Mouse (Mus musculus) MEL (cell line): ENCODE data around the gene Spcs3. TPM values are rescaled to one million over a fixed set of nuclear protein-coding genes. Genes with fewer than 3 reads are reported as not detected.

Source experiments
- DNase-seq: peaks from one replicate; pipeline ENCODE4 v3.0.0; 2011; ENCODE audit warnings: low read depth, low spot score
- H3K27ac ChIP-seq: 2 replicates; pipeline ENCODE4 v1.5.1; 2012; ENCODE audit warnings: low read depth, mild to moderate bottlenecking, control low read depth, low read length, moderate library complexity; ENCODE audit not compliant: control insufficient read depth
- H3K27me3 ChIP-seq, 2 experiments: fragments of 150-350 bp in 1 of 2; sonication (generic) in 1 of 2; 2 replicates each; pipeline ENCODE4 v1.6.1; 2012; ENCODE audit warnings: low read length in 2 of 2, mild to moderate bottlenecking in 2 of 2, improper control_type of control experiment in 1 of 2, moderate library complexity in 1 of 2; ENCODE audit not compliant: insufficient read depth in 2 of 2, control insufficient read depth in 1 of 2
- H3K36me3 ChIP-seq, 2 experiments: 2 replicates each; pipeline ENCODE4 v1.6.1; 2012 to 2014; ENCODE audit warnings: low read length in 2 of 2, improper control_type of control experiment in 1 of 2, inconsistent platforms in 1 of 2, mild to moderate bottlenecking in 1 of 2; ENCODE audit not compliant: insufficient read depth in 2 of 2, control insufficient read depth in 1 of 2
- H3K4me1 ChIP-seq, 2 experiments: fragments of 150-350 bp in 1 of 2; sonication (generic) in 1 of 2; 2 replicates each; pipeline ENCODE4 v1.6.1; 2012; ENCODE audit warnings: low read length in 2 of 2, improper control_type of control experiment in 1 of 2, mild to moderate bottlenecking in 1 of 2; ENCODE audit not compliant: insufficient read depth in 2 of 2, control insufficient read depth in 1 of 2
- H3K4me3 ChIP-seq, 2 experiments: fragments of 150-350 bp in 1 of 2; sonication (generic) in 1 of 2; 2 replicates each; pipeline ENCODE4 v1.5.1; 2012; ENCODE audit warnings: low read depth in 2 of 2, low read length in 2 of 2, mild to moderate bottlenecking in 2 of 2, moderate library complexity in 2 of 2, control low read depth in 1 of 2, improper control_type of control experiment in 1 of 2; ENCODE audit not compliant: control insufficient read depth in 1 of 2, insufficient read depth in 1 of 2
- H3K79me2 ChIP-seq: 2 replicates; pipeline ENCODE4 v1.6.1; 2012; ENCODE audit warnings: mild to moderate bottlenecking, low read length, moderate library complexity; ENCODE audit not compliant: control insufficient read depth, poor library complexity, insufficient read depth
- H3K9ac ChIP-seq: 2 replicates; pipeline ENCODE4 v1.6.1; 2012; ENCODE audit warnings: low read depth, mild to moderate bottlenecking, control low read depth, low read length, moderate library complexity; ENCODE audit not compliant: control insufficient read depth, poor library complexity, severe bottlenecking
- H3K9me3 ChIP-seq: fragments of 150-350 bp; sonication (generic); replicated peaks from 2 replicates; pipeline ENCODE4 v1.6.1; 2012; ENCODE audit warnings: mild to moderate bottlenecking, low read length, improper control_type of control experiment, moderate library complexity; ENCODE audit not compliant: insufficient read depth
- BHLHE40 ChIP-seq: IDR thresholded peaks from 2 replicates; pipeline ENCODE4 v1.6.1; 2012; ENCODE audit warnings: low read depth, mild to moderate bottlenecking, inconsistent platforms, low read length, improper control_type of control experiment, borderline replicate concordance
- CHD2 ChIP-seq: IDR thresholded peaks from 2 replicates; pipeline ENCODE4 v1.6.1; 2011; ENCODE audit warnings: low read length, improper control_type of control experiment
- CTCF ChIP-seq, 3 experiments: IDR thresholded peaks in 2 of 3; conservative IDR thresholded peaks in 1 of 3; 2 replicates each; pipeline ENCODE4 v1.5.1; 2011 to 2012; ENCODE audit warnings: low read length in 3 of 3, low read depth in 2 of 3, mild to moderate bottlenecking in 2 of 3, improper control_type of control experiment in 1 of 3, inconsistent platforms in 1 of 3, mixed read lengths in 1 of 3, moderate library complexity in 1 of 3; ENCODE audit not compliant: control insufficient read depth in 1 of 3, insufficient read depth in 1 of 3, poor library complexity in 1 of 3, severe bottlenecking in 1 of 3
- E2F4 ChIP-seq: IDR thresholded peaks from 2 replicates; pipeline ENCODE4 v1.6.1; 2011; ENCODE audit warnings: low read depth, low read length, improper control_type of control experiment, borderline replicate concordance
- ELF1 ChIP-seq: IDR thresholded peaks from 2 replicates; pipeline ENCODE4 v1.6.1; 2014; ENCODE audit warnings: low read depth, mild to moderate bottlenecking, inconsistent platforms, low read length, improper control_type of control experiment, moderate library complexity
- EP300 ChIP-seq, 2 experiments: IDR thresholded peaks; 2 replicates each; pipeline ENCODE4 v1.6.1; 2011; ENCODE audit warnings: improper control_type of control experiment in 2 of 2, low read length in 2 of 2, low read depth in 1 of 2, mild to moderate bottlenecking in 1 of 2
- ETS1 ChIP-seq: IDR thresholded peaks from 2 replicates; pipeline ENCODE4 v1.6.1; 2012; ENCODE audit warnings: low read depth, mild to moderate bottlenecking, inconsistent platforms, low read length, improper control_type of control experiment, moderate library complexity
- GABPA ChIP-seq: IDR thresholded peaks from 2 replicates; pipeline ENCODE4 v1.6.1; 2012; ENCODE audit warnings: low read depth, mild to moderate bottlenecking, inconsistent platforms, low read length, improper control_type of control experiment, moderate library complexity
- GATA1 ChIP-seq: IDR thresholded peaks from 2 replicates; pipeline ENCODE4 v1.6.1; 2011; ENCODE audit warnings: low read depth, low read length, improper control_type of control experiment
- HCFC1 ChIP-seq: IDR thresholded peaks from 2 replicates; pipeline ENCODE4 v1.6.1; 2012; ENCODE audit warnings: low read depth, mild to moderate bottlenecking, inconsistent platforms, low read length, improper control_type of control experiment, moderate library complexity
- JUND ChIP-seq: IDR thresholded peaks from 2 replicates; pipeline ENCODE4 v1.6.1; 2011; ENCODE audit warnings: low read depth, mild to moderate bottlenecking, improper control_type of control experiment, low read length
- MAX ChIP-seq: IDR thresholded peaks from 2 replicates; pipeline ENCODE4 v1.6.1; 2011; ENCODE audit warnings: low read length, improper control_type of control experiment
- MEF2A ChIP-seq: IDR thresholded peaks from 2 replicates; pipeline ENCODE4 v1.6.1; 2014; ENCODE audit warnings: low read depth, mild to moderate bottlenecking, inconsistent platforms, low read length, improper control_type of control experiment; ENCODE audit not compliant: poor library complexity, insufficient replicate concordance, severe bottlenecking; ENCODE audit errors: extremely low read depth
- MXI1 ChIP-seq: IDR thresholded peaks from 2 replicates; pipeline ENCODE4 v1.6.1; 2011; ENCODE audit warnings: mild to moderate bottlenecking, low read depth, low read length, improper control_type of control experiment
- MYB ChIP-seq: IDR thresholded peaks from 2 replicates; pipeline ENCODE4 v1.6.1; 2011; ENCODE audit warnings: mild to moderate bottlenecking, low read depth, low read length, improper control_type of control experiment
- NELFE ChIP-seq: IDR thresholded peaks from 2 replicates; pipeline ENCODE4 v1.6.1; 2011; ENCODE audit warnings: low read depth, low read length, improper control_type of control experiment
- NRF1 ChIP-seq: IDR thresholded peaks from 2 replicates; pipeline ENCODE4 v1.6.1; 2014; ENCODE audit warnings: low read depth, mild to moderate bottlenecking, inconsistent platforms, low read length, improper control_type of control experiment, moderate library complexity; ENCODE audit not compliant: poor library complexity, insufficient read depth, severe bottlenecking
- POLR2A ChIP-seq, 2 experiments: IDR thresholded peaks; 2 replicates each; pipeline ENCODE4 v1.6.1; 2011 to 2012; ENCODE audit warnings: low read length in 2 of 2, mild to moderate bottlenecking in 2 of 2, control low read depth in 1 of 2, improper control_type of control experiment in 1 of 2, low read depth in 1 of 2, moderate library complexity in 1 of 2; ENCODE audit not compliant: control insufficient read depth in 1 of 2, insufficient read depth in 1 of 2, poor library complexity in 1 of 2
- RAD21 ChIP-seq: IDR thresholded peaks from 2 replicates; pipeline ENCODE4 v1.6.1; 2011; ENCODE audit warnings: mild to moderate bottlenecking, low read depth, low read length, improper control_type of control experiment
- RCOR1 ChIP-seq: IDR thresholded peaks from 2 replicates; pipeline ENCODE4 v1.6.1; 2012; ENCODE audit warnings: low read depth, mild to moderate bottlenecking, inconsistent platforms, low read length, improper control_type of control experiment
- SIN3A ChIP-seq: IDR thresholded peaks from 2 replicates; pipeline ENCODE4 v1.6.1; 2012; ENCODE audit warnings: low read length, improper control_type of control experiment, inconsistent platforms
- SMC3 ChIP-seq: IDR thresholded peaks from 2 replicates; pipeline ENCODE4 v1.6.1; 2011; ENCODE audit warnings: low read depth, low read length, improper control_type of control experiment
- TAL1 ChIP-seq: IDR thresholded peaks from 2 replicates; pipeline ENCODE4 v1.6.1; 2012; ENCODE audit warnings: mild to moderate bottlenecking, inconsistent platforms, low read length, moderate library complexity, mixed read lengths
- TBP ChIP-seq: IDR thresholded peaks from 2 replicates; pipeline ENCODE4 v1.8.0; 2011; ENCODE audit warnings: low read depth, low read length, improper control_type of control experiment
- TCF12 ChIP-seq: IDR thresholded peaks from 2 replicates; pipeline ENCODE4 v1.6.1; 2014; ENCODE audit warnings: low read depth, mild to moderate bottlenecking, inconsistent platforms, low read length, improper control_type of control experiment, moderate library complexity
- USF1 ChIP-seq: IDR thresholded peaks from 2 replicates; pipeline ENCODE4 v1.6.1; 2014; ENCODE audit warnings: low read depth, mild to moderate bottlenecking, inconsistent platforms, low read length, improper control_type of control experiment, moderate library complexity
- USF2 ChIP-seq, 2 experiments: IDR thresholded peaks; 2 replicates each; pipeline ENCODE4 v1.6.1; 2011 to 2012; ENCODE audit warnings: improper control_type of control experiment in 2 of 2, low read length in 2 of 2, borderline replicate concordance in 1 of 2, inconsistent platforms in 1 of 2, low read depth in 1 of 2, mild to moderate bottlenecking in 1 of 2; ENCODE audit not compliant: insufficient read depth in 1 of 2
- ZC3H11A ChIP-seq: IDR thresholded peaks from 2 replicates; pipeline ENCODE4 v1.6.1; 2012; ENCODE audit warnings: low read depth, mild to moderate bottlenecking, inconsistent platforms, low read length, improper control_type of control experiment
- ZNF384 ChIP-seq: IDR thresholded peaks from 2 replicates; pipeline ENCODE4 v1.6.1; 2012; ENCODE audit warnings: low read depth, mild to moderate bottlenecking, inconsistent platforms, low read length, improper control_type of control experiment
- polyA plus RNA-seq, 2 experiments: library from polyadenylated mRNA; stranded (reverse) in 1 of 2; unstranded in 1 of 2; fragments of >175 nt in 1 of 2; fragments of >200 nt in 1 of 2; gene quantifications; 2 replicates each; pipeline versions ENCODE4 v1.2.1 to v1.2.4; 2012; ENCODE audit warnings: low replicate concordance in 2 of 2, low read depth in 1 of 2; ENCODE audit not compliant: insufficient read length in 2 of 2, insufficient read depth in 1 of 2, missing spikeins in 1 of 2
- total RNA-seq: library from RNA; depleted of rRNA; stranded (reverse); fragments of 300-350 nt; gene quantifications from 2 replicates; pipeline ENCODE4 v1.2.3, GENCODE M21; 2012

Gene Spcs3
- total and polyA plus RNA-seq, 3 experiments = 69.0 to 140 (median 78.0) TPM

GRCm38 (mm10) chr8:54507428-54508095 lies 22.2 kb downstream of the Spcs3 start:
- peak; percentile 91 for DNase-seq
- H3K4me1 ChIP-seq = peaks cover 5 to 28% of the 10 kb centered on the region in 2 experiments
- H3K9me3 ChIP-seq = no peaks in the 10 kb centered on the region
- no peaks in the 10 kb centered on the region for H3K27me3 ChIP-seq
- H3K79me2 ChIP-seq = no peaks in the 10 kb centered on the region
- TF ChIP-seq USF2 (IDR thresholded peaks at IDR 0.05; ENCODE audit: borderline replicate concordance in 1 of 2, insufficient read depth in 1 of 2, low read depth in 1 of 2, low read length in 2 of 2) (no peak), HCFC1 (no peak), GABPA (no peak), SIN3A (peak; percentile 55), TCF12 (no peak), CTCF (IDR thresholded peaks at IDR 0.05 in 2 of 3, conservative IDR thresholded peaks at IDR 0.05 in 1 of 3; ENCODE audit: control insufficient read depth in 1 of 3, insufficient read depth in 1 of 3, low read depth in 2 of 3, low read length in 3 of 3, poor library complexity in 1 of 3, severe bottlenecking in 1 of 3) (peak; percentile 58 to 94 (median 69)), MYB (no peak), USF1 (no peak), MAX (no peak), RCOR1 (no peak), POLR2A (IDR thresholded peaks at IDR 0.05; ENCODE audit: control insufficient read depth in 1 of 2, insufficient read depth in 1 of 2, low read depth in 1 of 2, low read length in 2 of 2, poor library complexity in 1 of 2) (no peak), CHD2 (no peak), EP300 (IDR thresholded peaks at IDR 0.05; ENCODE audit: low read depth in 1 of 2, low read length in 2 of 2) (no peak), NELFE (no peak), ELF1 (no peak), BHLHE40 (no peak), ZNF384 (no peak), MXI1 (no peak), ETS1 (no peak), RAD21 (peak; percentile 99), GATA1 (0 out of 2 replicates have a peak, but pooled peaks have one; percentile 13), TBP (0 out of 2 replicates have a peak, but pooled peaks have one; percentile 12), SMC3 (peak; percentile 94), JUND (no peak), MEF2A (no peak), E2F4 (no peak), NRF1 (no peak), ZC3H11A (peak; percentile 96), TAL1 (no peak)
- TF ChIP-seq, all 39 proteins: peak for 7
- peak overlapping the region; percentile 34 to 54 for H3K4me3 ChIP-seq
- peak overlapping the region; percentile 7; the same call in 1 of the 2 replicates for H3K9ac ChIP-seq
- peaks cover 0 to 29% of the 10 kb centered on the region in 2 experiments; a peak in 2 of 4 replicates for H3K36me3 ChIP-seq
- H3K27ac ChIP-seq = no peak overlapping the region
